Mouse (Mus musculus): ENCODE data around the gene Ttc13. TPM values are rescaled to one million over a fixed set of nuclear protein-coding genes. Genes with fewer than 3 reads are reported as not detected.
A peak's percentile ranks its signal among the peaks of the same experiment; 100 is the strongest.

The Ttc13 gene
- polyA plus RNA-seq, 1 experiment from 2014 or later, result 58.6 TPM

- Histone ChIP-seq H3K4me3 (no peak overlapping the region), H3K27me3 (no peaks in the 10 kb centered on the region), H3K9me3 (no peaks in the 10 kb centered on the region), H3K4me1 (replicated peaks) (peaks cover 36% of the 10 kb centered on the region), H3K4me2 (peak overlapping the region; percentile 19), H3K27ac (peak overlapping the region; percentile 71), H3K9ac (peak overlapping the region; percentile 49), H3K36me3 (peaks cover 37% of the 10 kb centered on the region)
- 58% methylated on average over 18 of the region's 18 CpGs for WGBS
- peak; percentile 62; the same call in 1 of the 2 replicates for ATAC-seq (ENCODE audit: low FRiP score)
Observed at GRCm38 (mm10) chr8:124643540-124644339, 78.0 kb downstream of the Ttc13 start.

GRCm38 (mm10) chr8:124641599-124641998 lies 80.2 kb downstream of the Ttc13 start:
- H3K4me2 ChIP-seq, result no peak overlapping the region
- no peak overlapping the region for H3K4me3 ChIP-seq
- WGBS, result 94% methylated on average over 8 of the region's 8 CpGs
- no peaks in the 10 kb centered on the region for H3K27me3 ChIP-seq
- peaks cover 59% of the 10 kb centered on the region for H3K36me3 ChIP-seq
- no peak overlapping the region for H3K9ac ChIP-seq
- no peak overlapping the region for H3K27ac ChIP-seq
- no peaks in the 10 kb centered on the region for H3K9me3 ChIP-seq
- H3K4me1 ChIP-seq (replicated peaks), result peaks cover 31% of the 10 kb centered on the region
- no peak for ATAC-seq (ENCODE audit: low FRiP score)

- no peaks in the 10 kb centered on the region for H3K27me3 ChIP-seq
- 82% methylated on average over 8 of the region's 8 CpGs for WGBS
- no peak overlapping the region for H3K4me2 ChIP-seq
- H3K4me3 ChIP-seq, result no peak overlapping the region
- peaks cover 45% of the 10 kb centered on the region for H3K36me3 ChIP-seq
- no peak overlapping the region for H3K9ac ChIP-seq
- H3K4me1 ChIP-seq (replicated peaks), result peaks cover 15% of the 10 kb centered on the region
- no peaks in the 10 kb centered on the region for H3K9me3 ChIP-seq
- H3K27ac ChIP-seq, result no peak overlapping the region
- no peak for ATAC-seq (ENCODE audit: low FRiP score)
Observed at GRCm38 (mm10) chr8:124635247-124635502, 86.6 kb downstream of the Ttc13 start.

- Histone ChIP-seq H3K27ac (no peak overlapping the region), H3K4me2 (no peak overlapping the region), H3K36me3 (peaks cover 39% of the 10 kb centered on the region), H3K9me3 (no peaks in the 10 kb centered on the region), H3K9ac (no peak overlapping the region), H3K4me1 (replicated peaks) (peaks cover 15% of the 10 kb centered on the region), H3K27me3 (no peaks in the 10 kb centered on the region), H3K4me3 (no peak overlapping the region)
- WGBS, result 72% methylated on average over 13 of the region's 13 CpGs
- ATAC-seq (ENCODE audit: low FRiP score), result no peak
Observed at GRCm38 (mm10) chr8:124634411-124635246, 87.2 kb downstream of the Ttc13 start.

- Histone ChIP-seq H3K4me1 (replicated peaks) (peaks cover 15% of the 10 kb centered on the region), H3K36me3 (peaks cover 26% of the 10 kb centered on the region), H3K27me3 (no peaks in the 10 kb centered on the region), H3K9ac (no peak overlapping the region), H3K9me3 (no peaks in the 10 kb centered on the region), H3K4me3 (no peak overlapping the region), H3K4me2 (no peak overlapping the region), H3K27ac (no peak overlapping the region)
- no peak for ATAC-seq (ENCODE audit: low FRiP score)
- 90% methylated on average over 14 of the region's 14 CpGs for WGBS
Observed at GRCm38 (mm10) chr8:124633001-124633703, 88.6 kb downstream of the Ttc13 start.

- no peaks in the 10 kb centered on the region for H3K27me3 ChIP-seq
- H3K4me1 ChIP-seq (replicated peaks), result peaks cover 15% of the 10 kb centered on the region
- no peak overlapping the region for H3K4me2 ChIP-seq
- peaks cover 14% of the 10 kb centered on the region for H3K36me3 ChIP-seq
- no peak overlapping the region for H3K4me3 ChIP-seq
- H3K27ac ChIP-seq, result peak overlapping the region; percentile 23; the same call in 1 of the 2 replicates
- ATAC-seq (ENCODE audit: low FRiP score), result no peak
- no peaks in the 10 kb centered on the region for H3K9me3 ChIP-seq
- WGBS, result 49% methylated on average over 7 of the region's 7 CpGs
- no peak overlapping the region for H3K9ac ChIP-seq
Observed at GRCm38 (mm10) chr8:124631966-124632365, 89.8 kb downstream of the Ttc13 start.

- Histone ChIP-seq H3K27ac (no peak overlapping the region), H3K9ac (no peak overlapping the region), H3K4me3 (no peak overlapping the region), H3K36me3 (peaks cover 3% of the 10 kb centered on the region), H3K4me2 (no peak overlapping the region), H3K27me3 (no peaks in the 10 kb centered on the region), H3K4me1 (replicated peaks) (peaks cover 15% of the 10 kb centered on the region), H3K9me3 (no peaks in the 10 kb centered on the region)
- no peak for ATAC-seq (ENCODE audit: low FRiP score)
- 85% methylated on average over 4 of the region's 4 CpGs for WGBS
Observed at GRCm38 (mm10) chr8:124630891-124631290, 90.9 kb downstream of the Ttc13 start.

- no peak overlapping the region for H3K4me2 ChIP-seq
- H3K27me3 ChIP-seq, result no peaks in the 10 kb centered on the region
- WGBS, result 84% methylated on average over 6 of the region's 6 CpGs
- H3K9ac ChIP-seq, result no peak overlapping the region
- no peak for ATAC-seq (ENCODE audit: low FRiP score)
- H3K36me3 ChIP-seq, result no peaks in the 10 kb centered on the region; the same call in none of the 2 replicates
- no peak overlapping the region for H3K4me3 ChIP-seq
- no peak overlapping the region for H3K27ac ChIP-seq
- no peaks in the 10 kb centered on the region for H3K9me3 ChIP-seq
- peaks cover 15% of the 10 kb centered on the region for H3K4me1 ChIP-seq (replicated peaks)
Observed at GRCm38 (mm10) chr8:124630489-124630888, 91.3 kb downstream of the Ttc13 start.

- H3K4me3 ChIP-seq, result no peak overlapping the region
- no peak overlapping the region for H3K9ac ChIP-seq
- no peak overlapping the region for H3K4me2 ChIP-seq
- 90% methylated on average over 9 of the region's 9 CpGs for WGBS
- no peaks in the 10 kb centered on the region for H3K9me3 ChIP-seq
- no peak overlapping the region for H3K27ac ChIP-seq
- no peaks in the 10 kb centered on the region for H3K36me3 ChIP-seq
- no peak for ATAC-seq (ENCODE audit: low FRiP score)
- H3K27me3 ChIP-seq, result no peaks in the 10 kb centered on the region
- H3K4me1 ChIP-seq (replicated peaks), result 0 out of 2 replicates have a peak, but pooled peaks cover 3% of the 10 kb centered on the region
Observed at GRCm38 (mm10) chr8:124626251-124626650, 95.5 kb downstream of the Ttc13 start.

Other genes with a start within 250 kb of the Ttc13 start
- 35.2 and 35.8 TPM in 2 replicates for gene Cog2, start 201.2 kb downstream of the Ttc13 start, polyA plus RNA-seq (2015; fragmentation: Nextera tagmentation; extraction: Ambion mirVana)
- gene Agt, start 152.3 kb downstream of the Ttc13 start, polyA plus RNA-seq (2015; fragmentation: Nextera tagmentation; extraction: Ambion mirVana), result 0.17 and 0.26 TPM in 2 replicates
- 0.06 and 0.10 TPM in 2 replicates for gene Capn9, start 145.9 kb downstream of the Ttc13 start, polyA plus RNA-seq (2015; fragmentation: Nextera tagmentation; extraction: Ambion mirVana)
- 18.4 and 19.1 TPM in 2 replicates for gene 2310022B05Rik, start 58.6 kb downstream of the Ttc13 start, polyA plus RNA-seq (2015; fragmentation: Nextera tagmentation; extraction: Ambion mirVana)
- gene Arv1, start 156 bp upstream of the Ttc13 start, polyA plus RNA-seq (2015; fragmentation: Nextera tagmentation; extraction: Ambion mirVana), result 32.8 and 33.3 TPM in 2 replicates
- gene Fam89a, start 29.8 kb upstream of the Ttc13 start, polyA plus RNA-seq (2015; fragmentation: Nextera tagmentation; extraction: Ambion mirVana), result 3.1 and 3.2 TPM in 2 replicates
- gene Trim67, start 71.1 kb upstream of the Ttc13 start, polyA plus RNA-seq (2015; fragmentation: Nextera tagmentation; extraction: Ambion mirVana), result 20.5 and 20.6 TPM in 2 replicates
- 83.6 and 85.0 TPM in 2 replicates for gene Gnpat, start 141.1 kb upstream of the Ttc13 start, polyA plus RNA-seq (2015; fragmentation: Nextera tagmentation; extraction: Ambion mirVana)
- gene 2810004N23Rik, start 141.1 kb upstream of the Ttc13 start, polyA plus RNA-seq (2015; fragmentation: Nextera tagmentation; extraction: Ambion mirVana), result 30.4 and 32.1 TPM in 2 replicates
- gene Exoc8, start 175.7 kb upstream of the Ttc13 start, polyA plus RNA-seq (2015; fragmentation: Nextera tagmentation; extraction: Ambion mirVana), result 13.2 and 13.8 TPM in 2 replicates
- 9.5 and 10.6 TPM in 2 replicates for gene Sprtn, start 175.9 kb upstream of the Ttc13 start, polyA plus RNA-seq (2015; fragmentation: Nextera tagmentation; extraction: Ambion mirVana)
- gene Egln1, start 227.3 kb upstream of the Ttc13 start, polyA plus RNA-seq (2015; fragmentation: Nextera tagmentation; extraction: Ambion mirVana), result 16.9 and 17.2 TPM in 2 replicates

Data from hindbrain, embryonic 13.5 days (tissue).